Mouse (Mus musculus) embryonic fibroblast, embryonic 13.5 days (primary cell): ENCODE data around the gene Sptbn4. TPM values are rescaled to one million over a fixed set of nuclear protein-coding genes. Genes with fewer than 3 reads are reported as not detected.

ENCODE experiments used
- H3K27ac ChIP-seq: 2 replicates; pipeline ENCODE4 v1.5.1; 2012; ENCODE audit warnings: low read length, control low read depth, inconsistent platforms; ENCODE audit not compliant: insufficient read depth
- H3K4me1 ChIP-seq: 2 replicates; pipeline ENCODE4 v1.6.1; 2011; ENCODE audit warnings: low read length; ENCODE audit not compliant: control insufficient read depth, insufficient read depth
- H3K4me3 ChIP-seq: 2 replicates; pipeline ENCODE4 v1.5.1; 2011; ENCODE audit warnings: mild to moderate bottlenecking, control low read depth, low read length; ENCODE audit not compliant: insufficient read depth
- CTCF ChIP-seq: IDR thresholded peaks from 2 replicates; pipeline ENCODE4 v1.5.1; 2011; ENCODE audit warnings: mild to moderate bottlenecking, control low read depth, low read length, moderate library complexity, borderline replicate concordance; ENCODE audit not compliant: insufficient read depth
- POLR2A ChIP-seq: IDR thresholded peaks from 2 replicates; pipeline ENCODE4 v1.6.1; 2011; ENCODE audit warnings: low read depth, mild to moderate bottlenecking, control low read depth, low read length, moderate library complexity
- polyA plus RNA-seq: library from polyadenylated mRNA; stranded (reverse); fragments of >200 nt; gene quantifications from 2 replicates; pipeline ENCODE4 v1.2.4, GENCODE M21; 2011; ENCODE audit warnings: low read depth; ENCODE audit not compliant: missing spikeins, insufficient read length

The Sptbn4 gene
- polyA plus RNA-seq, 1 experiment, result 0.51 TPM

- TF ChIP-seq CTCF (no peak), POLR2A (no peak; the same call in 1 of the 2 replicates)
- peak overlapping the region; percentile 91 for H3K4me3 ChIP-seq
- peak overlapping the region; percentile 64 for H3K27ac ChIP-seq
- no peaks in the 10 kb centered on the region for H3K4me1 ChIP-seq
These were observed 91.2 kb downstream of the Sptbn4 start for GRCm38 (mm10) chr7:27356248-27356647.

GRCm38 (mm10) chr7:27355745-27356240, 91.7 kb downstream of the Sptbn4 start, which contains the start of gene Shkbp1:
Shkbp1 (minus strand) TSS chr7:27356019.
- Histone ChIP-seq H3K27ac (peak within 1 kb of the TSS; percentile 64), H3K4me3 (peak within 1 kb of the TSS; percentile 91), H3K4me1 (no peaks in the 10 kb centered on the region)
- TF ChIP-seq CTCF (no peak), POLR2A (no peak; the same call in 1 of the 2 replicates)

- 0 out of 2 replicates have a peak overlapping the region, but pooled peaks have one; percentile 36 for H3K27ac ChIP-seq
- no peaks in the 10 kb centered on the region for H3K4me1 ChIP-seq
- peak overlapping the region; percentile 91 for H3K4me3 ChIP-seq
- TF ChIP-seq CTCF (no peak), POLR2A (no peak; the same call in 1 of the 2 replicates)
These were observed 92.2 kb downstream of the Sptbn4 start for GRCm38 (mm10) chr7:27355261-27355660.

GRCm38 (mm10) chr7:27354783-27355182, 92.7 kb downstream of the Sptbn4 start:
- H3K4me3 ChIP-seq, result peak overlapping the region; percentile 91
- TF ChIP-seq CTCF (no peak), POLR2A (no peak)
- H3K27ac ChIP-seq, result no peak overlapping the region
- no peaks in the 10 kb centered on the region for H3K4me1 ChIP-seq

GRCm38 (mm10) chr7:27354144-27354543, 93.3 kb downstream of the Sptbn4 start:
- no peak for TF ChIP-seq CTCF
- TF ChIP-seq POLR2A, result no peak
- Histone ChIP-seq H3K27ac (no peak overlapping the region), H3K4me1 (no peaks in the 10 kb centered on the region), H3K4me3 (no peak overlapping the region)

- H3K4me3 ChIP-seq, result no peak overlapping the region
- no peaks in the 10 kb centered on the region for H3K4me1 ChIP-seq
- no peak overlapping the region for H3K27ac ChIP-seq
- TF ChIP-seq CTCF (no peak), POLR2A (no peak)
These were observed 102.0 kb downstream of the Sptbn4 start for GRCm38 (mm10) chr7:27345444-27345843.

- H3K27ac ChIP-seq, result no peak overlapping the region
- no peak overlapping the region for H3K4me3 ChIP-seq
- TF ChIP-seq CTCF, result no peak
- no peak for TF ChIP-seq POLR2A
- H3K4me1 ChIP-seq, result no peaks in the 10 kb centered on the region
These were observed 104.9 kb downstream of the Sptbn4 start for GRCm38 (mm10) chr7:27342595-27342994.

- TF ChIP-seq POLR2A, result no peak
These were observed 108.0 kb downstream of the Sptbn4 start for GRCm38 (mm10) chr7:27339519-27339918.

GRCm38 (mm10) chr7:27339114-27339513, 108.4 kb downstream of the Sptbn4 start:
- TF ChIP-seq CTCF (no peak), POLR2A (no peak)
- H3K27ac ChIP-seq, result no peak overlapping the region
- H3K4me3 ChIP-seq, result no peak overlapping the region
- H3K4me1 ChIP-seq, result peaks cover 3% of the 10 kb centered on the region; the same call in 1 of the 2 replicates

More at GRCm38 (mm10) chr7:27339519-27339918, 108.0 kb downstream of the Sptbn4 start:
- H3K4me3 ChIP-seq, result no peak overlapping the region
- H3K4me1 ChIP-seq, result peaks cover 3% of the 10 kb centered on the region; the same call in 1 of the 2 replicates
- H3K27ac ChIP-seq, result no peak overlapping the region

GRCm38 (mm10) chr7:27337175-27337853, 110.2 kb downstream of the Sptbn4 start, which contains the start of gene Ltbp4:
Ltbp4 (minus strand) TSS chr7:27337692.
- Histone ChIP-seq H3K4me1 (peaks cover 3% of the 10 kb centered on the region; the same call in 1 of the 2 replicates), H3K27ac (no peak within 1 kb of the TSS), H3K4me3 (peak within 1 kb of the TSS; percentile 29; the same call in 1 of the 2 replicates)
- TF ChIP-seq CTCF (no peak), POLR2A (no peak)
